Comparison of ENCODE assay signal across 20 mouse cellular contexts in genomic region chr4:148849437-148849836, GRCm38 (mm10). TPM values are rescaled to one million over a fixed set of nuclear protein-coding genes. Genes with fewer than 3 reads are reported as not detected.
A peak's percentile ranks its signal among the peaks of the same experiment; 100 is the strongest.
DNase-seq lines count a peak whose midpoint lies in the region; ATAC-seq and TF ChIP-seq lines count a peak whose summit lies in the region.
"Had no signal": no experiment of that assay in that cellular context is flagged by ENCODE, and none has a peak within 500 bp of the region (broad histone marks: within the 10 kb centered on the region; RNA-seq: fewer than 3 reads in every experiment).

No protein-coding gene starts in this region.

- no peak for TF ChIP-seq POLR2A in lung, adult 2 months (IDR thresholded peaks at IDR 0.05; ENCODE audit: borderline replicate concordance, extremely low read depth, low read depth, low read length)

- peak overlapping the region; percentile 64 for H3K27ac ChIP-seq in gastrocnemius, adult 2 months
- H3K27ac ChIP-seq: embryonic facial prominence, embryonic 13.5 days; forebrain, embryonic 13.5 days; heart, embryonic 13.5 days; hindbrain, embryonic 10.5 days; hindbrain, embryonic 14.5 days; intestine, embryonic 15.5 days had no signal

- peak overlapping the region; percentile 44 for H3K4me3 ChIP-seq in gastrocnemius, adult 2 months
- H3K4me3 ChIP-seq in lung, adult 2 months (replicated peaks; ENCODE audit: extremely low read depth, low read depth, low read length): no peak overlapping the region
- H3K4me3 ChIP-seq: embryonic facial prominence, embryonic 13.5 days; forebrain, embryonic 13.5 days; heart, embryonic 13.5 days; hindbrain, embryonic 10.5 days; intestine, embryonic 15.5 days had no signal

- TF ChIP-seq CTCF in gastrocnemius, adult 2 months (IDR thresholded peaks at IDR 0.05): no peak
- no peak for TF ChIP-seq CTCF in lung, adult 2 months (IDR thresholded peaks at IDR 0.05; ENCODE audit: insufficient read depth, low read length)

- ATAC-seq in common myeloid progenitor, adult 5-6 weeks (replicated peaks; ENCODE audit: low read depth, poor library complexity, severe bottlenecking): peak; percentile 72
- peak; percentile 58 for ATAC-seq in megakaryocyte progenitor cell, adult 5-6 weeks (replicated peaks; ENCODE audit: poor library complexity)
- ATAC-seq: forebrain, embryonic 13.5 days; forebrain, postnatal 0 days; intestine, embryonic 15.5 days had no signal

- no peak for DNase-seq in gastrocnemius, adult 2 months
- no peak for DNase-seq in gastrocnemius, postnatal 10 days
- DNase-seq in 416B (ENCODE audit: low read depth): peak; percentile 18
- no peak for DNase-seq in frontal cortex, postnatal 36 days (ENCODE audit: low spot score in 2 of 2)
- no peak for DNase-seq in lung, adult 2 months
- DNase-seq: adrenal gland, adult 8-10 months; adrenal gland, postnatal 36 days; cerebellum, adult 11 months; cerebellum, adult 8-10 months; cerebellum, postnatal 14 days; forebrain, postnatal 0 days; heart, postnatal 10 days had no signal

- H3K4me1 ChIP-seq in lung, adult 2 months (ENCODE audit: control insufficient read depth, insufficient read depth, low read length): peaks cover 7% of the 10 kb centered on the region
- H3K4me1 ChIP-seq: intestine, embryonic 15.5 days had no signal

- intact Hi-C loops in gastrocnemius, adult 2 months (cut with DNase I): no loop called here

- 62% methylated on average over 6 of the region's 6 CpGs for WGBS in lung, adult 2 months

RNA-seq across cellular contexts. Expression of gene Casz1, which starts 45.2 kb away (rescaled TPM):
- 10 to 100 TPM; 31.2 to 41.3 TPM for total RNA-seq in gastrocnemius, adult 2 months (2021)
- 10 to 100 TPM; 39.3 to 42.0 TPM for total RNA-seq in gastrocnemius, postnatal 10 days (2021)
- total RNA-seq in common myeloid progenitor, adult 5-6 weeks (2017): 2.2 and 2.5 TPM in 2 replicates
- total RNA-seq in megakaryocyte progenitor cell, adult 5-6 weeks (2015): 4.7 and 5.5 TPM in 2 replicates
- 2.4 and 3.5 TPM in 2 replicates for total RNA-seq in megakaryocyte progenitor cell, adult 5-6 weeks (2017)
- polyA plus RNA-seq in lung, adult 2 months (2012; rRNA removed): 68.7 and 72.5 TPM in 2 replicates
